Mouse (Mus musculus) embryonic facial prominence, embryonic 14.5 days (tissue): ENCODE results near the gene Mcm10. TPM values are rescaled to one million over a fixed set of nuclear protein-coding genes. Genes with fewer than 3 reads are reported as not detected.
A peak's percentile ranks its signal among the peaks of the same experiment; 100 is the strongest.

Experiments
- ATAC-seq: fragments of 200-750 bp; cut with Nextera tagmentation; 2 replicates; pipeline ENCODE4 v1.8.0; 2017; ENCODE audit warnings: low read depth, moderate number of reproducible peaks, moderate TSS enrichment
- DNase-seq: peaks from one replicate; pipeline ENCODE4 v3.0.0-alpha.2; 2015; ENCODE audit warnings: low spot score
- H3K27ac ChIP-seq: fragments of 300-500 bp; sonication (generic); replicated peaks from 2 replicates; pipeline ENCODE4 v1.5.1; 2014; ENCODE audit warnings: low read depth, mild to moderate bottlenecking, low read length, moderate library complexity
- H3K27me3 ChIP-seq: fragments of 300-500 bp; sonication (generic); replicated peaks from 2 replicates; pipeline ENCODE4 v1.6.1; 2014; ENCODE audit warnings: low read length; ENCODE audit not compliant: control insufficient read depth, insufficient read depth
- H3K36me3 ChIP-seq: fragments of 300-500 bp; sonication (generic); 2 replicates; pipeline ENCODE4 v1.6.1; 2014; ENCODE audit warnings: low read length, mixed read lengths; ENCODE audit not compliant: control insufficient read depth, insufficient read depth
- H3K4me1 ChIP-seq: fragments of 300-500 bp; sonication (generic); 2 replicates; pipeline ENCODE4 v1.6.1; 2014; ENCODE audit warnings: antibody characterized with exemption, low read length; ENCODE audit not compliant: control insufficient read depth, insufficient read depth
- H3K4me2 ChIP-seq: fragments of 300-500 bp; sonication (generic); 2 replicates; pipeline ENCODE4 v1.6.1; 2014; ENCODE audit warnings: low read depth, mild to moderate bottlenecking, low read length, moderate library complexity, mixed read lengths
- H3K4me3 ChIP-seq: fragments of 300-500 bp; sonication (generic); 2 replicates; pipeline ENCODE4 v1.5.1; 2014; ENCODE audit warnings: low read depth, mild to moderate bottlenecking, low read length
- H3K9ac ChIP-seq: fragments of 300-500 bp; sonication (generic); 2 replicates; pipeline ENCODE4 v1.6.1; 2014; ENCODE audit warnings: low read depth, mild to moderate bottlenecking, low read length, moderate library complexity, mixed read lengths
- H3K9me3 ChIP-seq: fragments of 300-500 bp; sonication (generic); 2 replicates; pipeline ENCODE4 v1.6.1; 2016; ENCODE audit warnings: low read length; ENCODE audit not compliant: control insufficient read depth
- WGBS: fragments of 180-500 bp; shearing (Covaris S2); extraction: QIAGEN DNeasy Blood & Tissue Kit; methylation state at CpG from one replicate; pipeline ENCODE4 v1.1.7; 2014; 5-methylcytosine and 5-hydroxymethylcytosine counted together
- polyA plus RNA-seq: library from polyadenylated mRNA; unstranded; fragments of >200 nt; fragmentation: Nextera tagmentation; extraction: Ambion mirVana; gene quantifications from 2 replicates; pipeline ENCODE4 v1.2.1, GENCODE M21; 2014

The Mcm10 gene
- polyA plus RNA-seq, 1 experiment from 2014 or later = 23.3 TPM

- Histone ChIP-seq H3K4me1 (no peaks in the 10 kb centered on the region), H3K4me2 (no peak overlapping the region), H3K27me3 (no peaks in the 10 kb centered on the region), H3K27ac (no peak overlapping the region), H3K9ac (no peak overlapping the region), H3K9me3 (no peaks in the 10 kb centered on the region), H3K4me3 (no peak overlapping the region), H3K36me3 (no peaks in the 10 kb centered on the region)
- no peak for DNase-seq
- ATAC-seq = no peak
- WGBS = 71% methylated on average over 6 of the region's 6 CpGs
These were observed 27.6 kb downstream of the Mcm10 start for GRCm38 (mm10) chr2:4985000-4985399.

- H3K4me2 ChIP-seq = no peak overlapping the region
- no peak for ATAC-seq
- no peak overlapping the region for H3K4me3 ChIP-seq
- H3K9me3 ChIP-seq = no peaks in the 10 kb centered on the region
- H3K36me3 ChIP-seq = no peaks in the 10 kb centered on the region
- 18% methylated on average over 5 of the region's 5 CpGs for WGBS
- no peak overlapping the region for H3K27ac ChIP-seq
- no peaks in the 10 kb centered on the region for H3K27me3 ChIP-seq
- H3K9ac ChIP-seq = no peak overlapping the region
- no peak for DNase-seq
- no peaks in the 10 kb centered on the region for H3K4me1 ChIP-seq
These were observed 28.6 kb downstream of the Mcm10 start for GRCm38 (mm10) chr2:4983987-4984386.

- H3K4me1 ChIP-seq = peaks cover 10% of the 10 kb centered on the region; the same call in 1 of the 2 replicates
- DNase-seq = peak; percentile 81
- no peaks in the 10 kb centered on the region for H3K27me3 ChIP-seq
- no peak overlapping the region for H3K4me3 ChIP-seq
- no peaks in the 10 kb centered on the region for H3K9me3 ChIP-seq
- H3K4me2 ChIP-seq = no peak overlapping the region
- no peak overlapping the region; the same call in 1 of the 2 replicates for H3K9ac ChIP-seq
- 4% methylated on average over 8 of the region's 8 CpGs for WGBS
- H3K27ac ChIP-seq = no peak overlapping the region
- no peaks in the 10 kb centered on the region for H3K36me3 ChIP-seq
- ATAC-seq = peak; percentile 83
These were observed 34.5 kb downstream of the Mcm10 start for GRCm38 (mm10) chr2:4978091-4978490.

DNA sequence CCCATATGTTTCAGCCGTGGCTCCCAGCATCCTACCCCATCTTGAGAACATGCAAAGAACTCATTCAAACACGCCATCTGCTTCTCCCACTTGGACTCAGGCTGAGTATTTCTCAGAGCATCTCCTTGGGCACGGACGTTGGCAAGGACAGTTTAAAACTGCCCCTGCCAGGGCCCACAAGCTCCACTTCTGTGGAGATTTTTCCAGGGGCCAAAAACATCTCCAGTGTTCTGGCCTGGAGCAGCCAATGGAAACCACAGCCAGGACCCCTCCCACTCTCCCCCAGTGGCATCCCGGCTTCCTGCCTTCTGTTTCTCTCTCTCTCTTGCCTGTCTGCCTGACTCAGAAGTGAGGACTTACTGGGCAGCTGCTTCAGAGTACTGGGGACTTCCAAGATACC lies 36.8 kb downstream of the Mcm10 start, which contains the start of gene Ucma:
TSS of gene Ucma (plus strand) at position 316 of the 400 bp plus-strand sequence.
- H3K36me3 ChIP-seq = no peaks in the 10 kb centered on the region
- no peak within 1 kb of the TSS for H3K4me2 ChIP-seq
- ATAC-seq (no peak), DNase-seq (no peak)
- H3K4me3 ChIP-seq = no peak within 1 kb of the TSS
- no peaks in the 10 kb centered on the region for H3K27me3 ChIP-seq
- H3K9ac ChIP-seq = no peak within 1 kb of the TSS
- H3K9me3 ChIP-seq = no peaks in the 10 kb centered on the region
- peaks cover 10% of the 10 kb centered on the region; the same call in 1 of the 2 replicates for H3K4me1 ChIP-seq
- WGBS = 64% methylated on average over 5 of the region's 5 CpGs
- no peak within 1 kb of the TSS for H3K27ac ChIP-seq

GRCm38 (mm10) chr2:4969083-4969482 lies 43.5 kb downstream of the Mcm10 start:
- no peak for DNase-seq
- H3K9ac ChIP-seq = no peak overlapping the region
- H3K4me1 ChIP-seq = no peaks in the 10 kb centered on the region
- H3K4me2 ChIP-seq = no peak overlapping the region
- ATAC-seq = no peak
- no peaks in the 10 kb centered on the region for H3K9me3 ChIP-seq
- H3K36me3 ChIP-seq = no peaks in the 10 kb centered on the region
- H3K4me3 ChIP-seq = no peak overlapping the region
- 91% methylated on average over 1 of the region's 2 CpGs for WGBS
- H3K27ac ChIP-seq = no peak overlapping the region
- H3K27me3 ChIP-seq = no peaks in the 10 kb centered on the region

GRCm38 (mm10) chr2:4967806-4968205 lies 44.8 kb downstream of the Mcm10 start:
- no peak overlapping the region for H3K27ac ChIP-seq
- no peak for DNase-seq
- H3K27me3 ChIP-seq = no peaks in the 10 kb centered on the region
- H3K4me3 ChIP-seq = no peak overlapping the region
- no peak overlapping the region for H3K9ac ChIP-seq
- WGBS = 92% methylated on average over 2 of the region's 2 CpGs
- H3K36me3 ChIP-seq = no peaks in the 10 kb centered on the region
- no peak for ATAC-seq
- H3K4me2 ChIP-seq = no peak overlapping the region
- H3K9me3 ChIP-seq = no peaks in the 10 kb centered on the region
- H3K4me1 ChIP-seq = no peaks in the 10 kb centered on the region

DNA sequence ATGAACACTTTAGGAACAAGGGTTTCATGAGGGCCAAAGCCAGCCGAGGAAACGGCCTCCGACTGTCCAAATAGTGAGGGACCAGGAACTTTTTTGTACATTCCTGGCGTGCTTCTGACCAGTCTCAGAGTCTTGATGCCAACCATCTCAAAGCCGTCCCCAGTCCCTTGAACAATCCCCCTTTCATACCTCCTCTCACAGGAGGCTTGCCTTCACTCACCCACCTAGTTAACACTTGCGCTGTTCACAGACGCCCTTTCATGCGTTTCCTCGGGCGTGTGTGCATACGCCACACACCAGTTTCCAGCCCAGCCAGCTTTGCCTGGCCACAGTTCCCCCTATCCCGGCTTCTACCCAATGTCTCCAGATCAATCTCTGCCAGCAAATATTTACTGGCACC lies 54.6 kb downstream of the Mcm10 start:
- H3K9ac ChIP-seq = no peak overlapping the region
- WGBS = 86% methylated on average over 12 of the region's 12 CpGs
- ATAC-seq (no peak), DNase-seq (no peak)
- no peak overlapping the region for H3K4me3 ChIP-seq
- H3K27ac ChIP-seq = peak overlapping the region; percentile 67; the same call in 1 of the 2 replicates
- H3K27me3 ChIP-seq = no peaks in the 10 kb centered on the region
- no peaks in the 10 kb centered on the region for H3K4me1 ChIP-seq
- H3K9me3 ChIP-seq = no peaks in the 10 kb centered on the region
- no peak overlapping the region for H3K4me2 ChIP-seq
- H3K36me3 ChIP-seq = no peaks in the 10 kb centered on the region

DNA sequence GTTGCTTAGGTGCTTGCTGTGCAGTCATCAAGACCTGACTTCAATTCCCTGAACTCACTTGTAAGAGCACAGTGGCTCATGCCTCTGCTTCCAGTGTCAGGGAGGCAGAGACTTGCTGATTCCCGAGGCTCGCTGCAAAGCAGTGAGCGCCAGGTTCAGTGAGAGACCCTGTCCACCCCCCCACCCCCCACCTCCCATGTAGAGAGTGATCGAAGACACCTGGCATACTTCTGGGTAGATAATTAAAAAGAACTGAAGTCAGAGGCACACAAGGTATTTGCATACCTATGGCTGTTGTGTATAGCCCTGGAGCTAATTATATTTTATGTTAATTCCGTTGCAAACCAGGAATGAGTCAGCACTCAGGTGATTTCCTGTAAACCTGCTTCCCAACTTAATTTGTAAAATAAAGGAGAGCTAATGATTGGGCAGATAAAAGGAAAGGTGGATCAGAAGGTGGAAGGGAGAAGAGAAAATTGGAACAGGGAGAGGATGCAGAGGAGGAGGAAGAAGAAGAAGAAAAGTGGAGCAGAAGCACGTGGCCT lies 58.3 kb downstream of the Mcm10 start:
- Histone ChIP-seq H3K36me3 (no peaks in the 10 kb centered on the region), H3K9ac (no peak overlapping the region)
- 83% methylated on average over 6 of the region's 6 CpGs for WGBS

GRCm38 (mm10) chr2:4950986-4951385 lies 61.6 kb downstream of the Mcm10 start:
- Histone ChIP-seq H3K36me3 (no peaks in the 10 kb centered on the region), H3K9me3 (no peaks in the 10 kb centered on the region), H3K4me3 (no peak overlapping the region), H3K4me1 (no peaks in the 10 kb centered on the region), H3K27me3 (no peaks in the 10 kb centered on the region), H3K27ac (no peak overlapping the region), H3K9ac (no peak overlapping the region), H3K4me2 (no peak overlapping the region)
- DNase-seq = no peak
- 91% methylated on average over 2 of the region's 2 CpGs for WGBS
- ATAC-seq = no peak

More for the DNA sequence above, 58.3 kb downstream of the Mcm10 start:
- Histone ChIP-seq H3K27ac (no peak overlapping the region), H3K4me1 (no peaks in the 10 kb centered on the region), H3K4me3 (no peak overlapping the region), H3K9me3 (no peaks in the 10 kb centered on the region), H3K4me2 (no peak overlapping the region), H3K27me3 (no peaks in the 10 kb centered on the region)
- ATAC-seq = no peak
- no peak for DNase-seq
